Mouse (Mus musculus) stomach, postnatal 0 days (tissue): Measurements from ENCODE around the gene Erf.

Experiments
- CTCF ChIP-seq: IDR thresholded peaks from 2 replicates; pipeline ENCODE4 v1.5.1; 2016; ENCODE audit warnings: antibody characterized with exemption, low read depth, mild to moderate bottlenecking, moderate library complexity
- EP300 ChIP-seq: optimal IDR thresholded peaks from 2 replicates; pipeline ENCODE3; 2016; ENCODE audit warnings: antibody characterized with exemption

GRCm38 (mm10) chr7:25246079-25246758 is 4.3 kb downstream of the Erf start:
- TF ChIP-seq EP300 (no peak), CTCF (no peak)
